Mouse (Mus musculus) adrenal gland, adult 2 months (tissue): Measurements from ENCODE around the gene Gsta1. TPM values are rescaled to one million over a fixed set of nuclear protein-coding genes. Genes with fewer than 3 reads are reported as not detected.
"Not testable (repeated sequence)": the region's sequence is repeated elsewhere in the genome, so short reads cannot be mapped to it uniquely, and the experiment has no call there.

Experiments
- DNase-seq: peaks from one replicate; pipeline ENCODE4 v3.0.0; 2021
- polyA plus RNA-seq: library from polyadenylated mRNA; depleted of rRNA; stranded (reverse); fragments of >200 nt; gene quantifications from 2 replicates; pipeline ENCODE4 v1.2.3, GENCODE M21; 2012; rRNA removed
- total RNA-seq, 2 experiments: library from RNA; stranded (reverse); gene quantifications; 2 replicates each; pipeline ENCODE4 v1.2.3; 2021

Gsta1 gene
- total and polyA plus RNA-seq, 3 experiments: 1.3 TPM; not detected in 2

GRCm38 (mm10) chr9:78233121-78233695, 2.8 kb downstream of the Gsta1 start:
- DNase-seq: not testable (repeated sequence)

GRCm38 (mm10) chr9:78255683-78256470, 25.4 kb downstream of the Gsta1 start:
- peak; percentile 58 for DNase-seq

GRCm38 (mm10) chr9:78256914-78257313, 26.5 kb downstream of the Gsta1 start, which contains the start of gene Gm3776:
Gene Gm3776 (plus strand): TSS chr9:78257129.
- DNase-seq: not testable (repeated sequence)

- DNase-seq: peak; percentile 44
Observed at GRCm38 (mm10) chr9:78259688-78260087, 29.2 kb downstream of the Gsta1 start.

- not testable (repeated sequence) for DNase-seq
Observed at GRCm38 (mm10) chr9:78270945-78271344, 40.5 kb downstream of the Gsta1 start.

- peak; percentile 57 for DNase-seq
Observed at GRCm38 (mm10) chr9:78282002-78282711, 51.7 kb downstream of the Gsta1 start.

- not testable (repeated sequence) for DNase-seq
Observed at GRCm38 (mm10) chr9:78289063-78289462, 58.6 kb downstream of the Gsta1 start.

- not testable (repeated sequence) for DNase-seq
Observed at GRCm38 (mm10) chr9:78289723-78290122, 59.3 kb downstream of the Gsta1 start, which contains the start of gene Gm10639. Gene Gm10639 (plus strand): TSS chr9:78289923.

Other genes with a start within 250 kb of the Gsta1 start
- not detected for gene Gcm1, start 178.7 kb upstream of the Gsta1 start, total RNA-seq
- gene Gcm1, start 178.7 kb upstream of the Gsta1 start, polyA plus RNA-seq: not detected in 2 replicates
- gene Fbxo9, start 121.6 kb upstream of the Gsta1 start, total RNA-seq: 10 to 100 TPM; 82.7 to 93.8 TPM
- 85.0 and 100 TPM in 2 replicates for gene Fbxo9, start 121.6 kb upstream of the Gsta1 start, polyA plus RNA-seq
- 10 to 100 TPM; 18.7 to 20.1 TPM for gene Ick, start 121.5 kb upstream of the Gsta1 start, total RNA-seq
- 14.9 and 16.9 TPM in 2 replicates for gene Ick, start 121.5 kb upstream of the Gsta1 start, polyA plus RNA-seq
- 10 to 100 TPM; 48.8 to 52.0 TPM for gene Gsta4, start 47.9 kb upstream of the Gsta1 start, total RNA-seq
- gene Gsta4, start 47.9 kb upstream of the Gsta1 start, polyA plus RNA-seq: 6.9 and 7.7 TPM in 2 replicates
- gene Gm3776, start 26.5 kb downstream of the Gsta1 start, total RNA-seq: not detected
- not detected in 2 replicates for gene Gm3776, start 26.5 kb downstream of the Gsta1 start, polyA plus RNA-seq
- not detected for gene Gm10639, start 59.3 kb downstream of the Gsta1 start, total RNA-seq
- not detected in 2 replicates for gene Gm10639, start 59.3 kb downstream of the Gsta1 start, polyA plus RNA-seq
- not detected for gene Omt2a, start 84.1 kb downstream of the Gsta1 start, total RNA-seq
- gene Omt2a, start 84.1 kb downstream of the Gsta1 start, polyA plus RNA-seq: not detected in 2 replicates
- not detected for gene Omt2b, start 96.9 kb downstream of the Gsta1 start, total RNA-seq
- gene Omt2b, start 96.9 kb downstream of the Gsta1 start, polyA plus RNA-seq: not detected in 2 replicates
- gene Gsta2, start 125.1 kb downstream of the Gsta1 start, total RNA-seq: 10 to 100 TPM in 1 of 2 experiments, not detected in 1; 18.6 TPM
- not detected in 2 replicates for gene Gsta2, start 125.1 kb downstream of the Gsta1 start, polyA plus RNA-seq
- not detected for gene Dppa5a, start 137.5 kb downstream of the Gsta1 start, total RNA-seq
- gene Dppa5a, start 137.5 kb downstream of the Gsta1 start, polyA plus RNA-seq: not detected in 2 replicates
- not detected for gene Ooep, start 148.1 kb downstream of the Gsta1 start, total RNA-seq
- gene Ooep, start 148.1 kb downstream of the Gsta1 start, polyA plus RNA-seq: 0.08 TPM in 1 of 2 replicates, not detected in the other
- gene Ddx43, start 165.1 kb downstream of the Gsta1 start, total RNA-seq: not detected
- 0.06 TPM in 1 of 2 replicates, not detected in the other for gene Ddx43, start 165.1 kb downstream of the Gsta1 start, polyA plus RNA-seq
- gene Cgas, start 212.6 kb downstream of the Gsta1 start, total RNA-seq: under 1 TPM; 0.52 to 0.73 TPM
- 0.49 and 0.67 TPM in 2 replicates for gene Cgas, start 212.6 kb downstream of the Gsta1 start, polyA plus RNA-seq
- gene Mto1, start 217.6 kb downstream of the Gsta1 start, total RNA-seq: 10 to 100 TPM; 26.6 to 27.7 TPM
- gene Mto1, start 217.6 kb downstream of the Gsta1 start, polyA plus RNA-seq: 57.4 and 76.5 TPM in 2 replicates
- gene Gm17324, start 218.1 kb downstream of the Gsta1 start, total RNA-seq: not detected
- 0.95 and 1.5 TPM in 2 replicates for gene Gm17324, start 218.1 kb downstream of the Gsta1 start, polyA plus RNA-seq